Mouse (Mus musculus) kidney, postnatal 36 days (tissue): ENCODE results near the gene Flad1.
"Not testable (repeated sequence)": the region's sequence is repeated elsewhere in the genome, so short reads cannot be mapped to it uniquely, and the experiment has no call there.

ENCODE experiments used
- DNase-seq, 2 experiments: peaks; one replicate each; pipeline ENCODE4 v3.0.0; 2021 to 2022; ENCODE audit warnings: mixed read lengths in 2 of 2

The Flad1 gene

DNA sequence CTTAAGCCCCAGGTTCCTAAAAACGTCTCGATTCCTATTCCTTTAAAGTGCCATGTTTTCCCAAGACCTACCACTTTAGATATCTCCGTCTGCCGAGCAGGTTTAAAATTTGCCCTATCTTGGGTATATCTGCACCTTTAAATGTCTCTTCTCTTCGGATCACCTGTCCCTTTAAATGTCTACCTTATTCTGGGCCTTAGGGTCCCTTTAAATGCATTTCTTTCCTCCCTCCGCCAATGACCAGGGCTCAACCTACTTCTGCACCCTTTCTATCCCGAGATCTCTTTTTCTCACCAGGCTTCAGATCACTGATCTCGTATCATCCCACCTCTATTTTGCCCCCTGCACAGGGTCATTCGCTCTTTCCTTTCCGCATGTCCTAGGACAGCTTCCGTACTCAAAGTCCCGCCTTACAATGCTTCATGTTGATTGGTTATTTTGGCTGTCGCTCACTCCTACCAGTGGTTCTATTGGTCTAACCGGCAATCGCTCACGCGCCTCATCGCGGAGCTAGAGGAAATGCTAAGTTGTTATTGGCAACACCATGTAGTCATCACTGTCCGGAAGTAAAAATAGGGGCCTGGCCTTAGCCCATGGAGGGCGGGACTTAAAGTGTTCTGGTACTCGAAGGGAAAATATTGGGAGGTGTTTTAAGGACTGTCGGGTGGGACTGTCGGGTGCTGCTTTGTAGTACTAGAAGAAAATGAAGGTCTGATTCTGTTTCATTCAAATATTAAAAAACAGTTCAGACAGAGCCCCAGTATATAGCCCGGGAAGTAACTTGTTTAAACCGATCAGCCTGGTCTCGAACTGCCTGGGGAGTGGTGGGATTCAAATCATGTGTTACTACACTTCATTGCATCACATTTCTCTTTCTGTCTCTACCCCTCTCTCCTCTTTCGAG is at the start of gene Flad1:
Flad1 (minus strand) TSS at position 381 of the 904 bp plus-strand sequence.
- DNase-seq = peak; percentile 96 to 99

- DNase-seq = peak; percentile 95 to 98
These were observed 47.5 kb upstream of the Flad1 start for GRCm38 (mm10) chr3:89458965-89459807.

DNA sequence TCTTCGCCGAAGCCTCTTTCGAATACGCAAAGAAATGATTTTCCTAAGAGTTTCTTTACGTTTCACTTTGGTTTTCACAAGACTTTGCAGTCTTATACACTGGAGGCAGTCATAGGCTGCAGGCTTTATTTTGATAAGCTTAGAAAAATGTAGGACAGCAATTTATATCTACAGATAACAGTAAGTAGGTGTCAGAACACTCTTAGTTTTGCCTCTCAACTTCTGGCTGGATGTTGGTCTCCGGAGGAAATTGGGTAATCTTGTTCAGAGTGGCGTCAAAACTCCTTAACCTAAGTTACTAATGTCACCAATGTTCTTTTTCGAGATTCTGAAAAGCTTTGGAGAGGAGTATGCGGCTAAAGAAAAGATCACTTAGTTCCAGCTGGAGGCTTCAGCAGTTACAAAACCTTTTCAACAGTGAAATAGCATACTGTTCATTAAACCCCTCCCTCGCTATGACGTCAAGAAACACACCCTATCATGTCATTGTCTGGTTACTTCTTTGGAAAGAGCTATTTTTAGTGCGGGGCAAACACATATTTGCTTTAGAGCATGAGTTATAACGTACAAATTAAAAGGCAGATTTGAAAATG is 46.8 kb upstream of the Flad1 start:
- no peak for DNase-seq

DNA sequence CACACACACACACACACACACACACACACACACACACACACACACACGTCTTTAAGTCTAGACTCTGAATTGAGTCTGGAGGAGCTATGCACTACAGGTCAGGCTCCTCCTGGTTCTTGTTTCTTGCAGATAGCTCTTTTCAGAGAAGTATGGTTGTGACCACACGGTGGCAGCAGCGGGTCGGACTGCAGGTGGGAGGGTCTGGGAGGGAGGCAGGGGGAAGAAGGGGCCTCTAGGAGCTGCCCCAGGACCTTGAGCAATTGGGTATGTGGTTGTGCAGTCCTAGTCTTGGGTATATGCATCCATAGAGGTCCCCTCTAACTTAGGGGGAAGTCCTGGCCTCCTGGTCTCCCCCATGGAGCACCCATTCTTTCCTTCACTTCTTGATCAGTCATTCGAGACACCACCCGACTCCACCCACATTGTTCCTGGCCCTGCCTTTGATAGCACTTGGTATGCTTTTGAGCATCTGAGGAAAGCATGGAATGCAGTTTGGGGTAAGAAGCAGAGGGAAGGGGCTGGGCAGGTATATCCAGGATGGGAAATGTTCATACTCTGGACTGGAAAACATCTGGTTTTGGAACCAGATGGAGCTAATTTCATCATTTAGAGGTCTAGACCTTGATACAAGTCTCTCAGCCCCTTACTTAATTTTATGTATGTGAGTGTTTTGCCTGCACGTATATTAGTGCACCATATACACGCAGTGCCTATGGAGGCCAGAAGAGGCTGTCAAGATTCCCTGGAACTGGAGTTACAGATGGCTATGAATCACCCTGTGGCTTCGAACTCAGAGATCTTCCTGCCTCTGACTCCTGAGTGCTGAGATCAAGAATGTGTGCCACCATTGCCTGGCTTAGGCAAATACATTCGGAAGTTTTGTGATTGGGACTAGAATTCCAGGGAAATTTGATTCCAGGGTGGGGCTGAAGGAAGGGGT is 45.3 kb upstream of the Flad1 start:
- peak; percentile 66 to 91 for DNase-seq

- DNase-seq = no peak
These were observed 44.2 kb upstream of the Flad1 start for GRCm38 (mm10) chr3:89455786-89456285.

DNA sequence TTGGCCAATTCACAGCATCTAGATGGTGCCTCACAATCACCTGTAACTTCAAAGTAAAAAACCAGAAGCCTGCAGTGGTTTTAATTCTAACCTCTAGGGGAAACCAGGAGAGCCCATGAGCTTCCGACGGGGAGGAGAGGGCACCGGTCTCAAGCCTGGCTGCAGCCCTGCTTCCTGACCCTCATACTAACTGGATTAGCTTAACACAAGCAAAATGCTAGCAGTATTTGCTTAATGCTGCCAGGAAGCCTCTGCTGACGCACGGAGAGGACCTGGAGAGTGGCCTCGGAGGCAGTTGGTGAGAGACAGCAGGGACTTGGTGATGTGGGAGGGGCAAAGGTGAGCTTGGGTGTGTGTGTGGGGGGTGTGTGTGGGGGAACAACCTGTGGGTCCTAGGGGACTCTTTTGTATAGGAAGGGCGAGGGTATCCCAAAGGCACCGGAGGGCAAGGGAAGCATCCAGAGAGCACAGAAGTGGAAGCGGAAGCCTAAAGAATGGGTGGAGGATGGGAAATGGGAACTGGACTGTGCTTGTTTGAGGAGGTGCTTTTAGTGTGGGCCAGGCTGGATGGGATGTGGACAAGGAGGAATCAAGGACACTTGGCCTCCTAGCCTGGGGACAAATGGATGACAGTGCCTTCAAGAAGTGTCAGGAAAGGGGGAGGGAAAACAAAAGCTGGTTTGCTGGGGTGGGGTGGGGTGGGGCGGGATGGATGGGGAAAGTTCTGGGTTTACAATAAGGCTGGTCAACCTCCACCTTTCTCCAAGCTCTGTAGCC is 42.9 kb upstream of the Flad1 start, which contains the start of gene Pmvk:
Pmvk (plus strand) TSS at position 141 of the 777 bp plus-strand sequence.
- DNase-seq = no peak

DNA sequence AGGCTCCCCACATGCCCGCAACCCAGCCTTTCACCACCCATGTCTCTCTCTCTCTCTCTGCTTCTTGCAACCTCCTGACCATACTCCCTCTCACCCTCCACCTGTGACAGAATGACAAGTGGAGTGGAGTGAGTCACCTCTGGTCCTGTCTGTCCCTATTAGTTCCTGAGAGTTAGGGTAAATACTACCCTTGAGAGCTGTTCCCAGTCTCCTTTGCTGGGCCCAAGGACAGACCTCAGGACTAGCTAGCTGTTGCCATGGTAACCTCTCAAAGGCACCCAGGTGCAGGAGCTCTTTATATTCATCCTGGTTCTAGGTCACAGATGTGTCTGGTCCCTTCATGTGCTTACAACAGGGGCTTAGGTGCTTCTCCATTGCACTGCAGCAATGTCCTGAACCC is 40.2 kb upstream of the Flad1 start:
- no peak for DNase-seq

GRCm38 (mm10) chr3:89449541-89449940 is 37.9 kb upstream of the Flad1 start:
- DNase-seq = peak; percentile 71 to 90

DNA sequence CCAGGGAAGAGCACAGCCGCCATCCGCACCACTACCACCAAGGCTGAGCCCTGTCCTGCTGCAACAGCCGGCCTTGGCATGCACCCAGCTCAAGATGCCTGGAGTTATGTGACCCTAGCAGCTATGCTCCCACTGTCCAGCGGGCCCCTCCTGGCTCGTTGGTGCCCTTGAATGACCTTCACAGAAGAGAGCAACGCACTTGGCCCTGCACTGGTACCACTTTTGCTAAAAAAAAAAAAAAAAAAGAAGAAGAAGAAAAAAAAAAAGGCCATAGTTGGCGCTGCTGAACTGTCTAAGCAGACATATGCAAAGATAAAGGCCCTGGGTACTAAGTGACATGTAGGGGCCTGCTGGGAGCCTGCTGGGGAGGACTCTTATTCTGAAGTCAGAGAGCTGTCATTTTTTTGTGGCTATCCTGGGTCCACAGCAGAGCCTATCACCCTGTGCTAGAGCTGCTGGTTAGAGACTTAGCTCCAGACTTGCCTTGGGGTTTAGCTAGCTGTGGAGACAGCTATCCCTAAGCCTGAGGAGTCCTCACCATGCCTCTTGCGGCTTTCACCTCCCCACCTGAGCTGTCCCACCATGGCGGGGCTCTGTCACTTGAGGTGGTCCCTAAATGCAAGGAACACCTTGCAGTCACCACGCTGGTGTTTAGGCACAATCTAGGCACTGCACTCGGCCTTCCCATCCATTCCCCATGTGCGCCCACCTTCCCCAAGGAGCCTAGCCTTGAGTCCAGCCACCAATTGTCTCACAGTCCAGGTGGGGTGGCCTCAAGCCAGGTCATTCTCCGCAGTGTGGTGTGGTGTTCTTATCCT is 37.3 kb upstream of the Flad1 start:
- DNase-seq = peak; percentile 54 to 76

- DNase-seq = no peak
These were observed 29.0 kb upstream of the Flad1 start for GRCm38 (mm10) chr3:89440691-89441090.

DNA sequence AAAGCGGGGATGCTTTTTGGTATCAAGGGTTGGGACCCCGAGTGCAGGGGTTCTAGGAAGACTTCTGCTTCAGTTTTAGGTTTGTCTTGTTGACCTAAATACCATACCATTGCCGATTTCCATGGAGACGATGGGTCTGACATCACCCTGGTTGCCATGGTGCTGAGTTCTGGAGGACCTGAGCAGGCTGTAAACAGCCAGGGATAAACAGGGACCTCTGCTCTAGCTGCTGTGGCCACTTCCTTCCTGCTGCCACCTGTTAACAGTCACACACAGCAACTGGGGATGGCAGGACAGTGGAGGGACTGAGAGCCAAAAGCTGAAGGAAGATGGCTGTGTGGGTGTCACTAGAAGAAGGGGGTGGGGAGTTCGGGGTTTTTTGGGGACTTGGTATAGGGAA is 25.6 kb upstream of the Flad1 start:
- DNase-seq = peak; percentile 38 to 44

GRCm38 (mm10) chr3:89436176-89437113 is 24.8 kb upstream of the Flad1 start, which contains the start of gene Pbxip1:
TSS of gene Pbxip1 (plus strand) at chr3:89436706.
- DNase-seq = peak; percentile 81 to 87

GRCm38 (mm10) chr3:89435041-89435440 is 23.4 kb upstream of the Flad1 start:
- no peak for DNase-seq

DNA sequence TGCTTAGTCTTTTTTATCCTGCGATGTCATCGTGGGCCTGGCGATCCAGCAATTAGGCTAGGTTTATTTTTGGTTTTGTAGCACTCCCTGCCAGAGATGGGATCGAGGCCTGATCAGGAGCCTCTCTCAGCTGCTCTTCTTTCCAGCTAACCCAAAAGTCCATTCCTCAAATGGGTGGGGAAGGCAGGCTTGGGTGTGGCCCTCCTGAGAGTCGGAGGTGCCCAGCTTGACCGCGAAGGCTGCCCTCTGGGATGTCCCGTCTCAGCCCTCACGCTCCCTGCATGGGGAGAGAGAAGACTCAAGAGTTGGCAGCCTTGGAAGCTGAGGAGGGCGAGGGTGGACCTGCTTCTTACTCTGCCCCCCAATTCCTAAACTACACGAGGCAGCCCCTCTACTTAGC is 22.9 kb upstream of the Flad1 start:
- DNase-seq = no peak

- no peak for DNase-seq
These were observed 20.9 kb upstream of the Flad1 start for GRCm38 (mm10) chr3:89432606-89433005.

DNA sequence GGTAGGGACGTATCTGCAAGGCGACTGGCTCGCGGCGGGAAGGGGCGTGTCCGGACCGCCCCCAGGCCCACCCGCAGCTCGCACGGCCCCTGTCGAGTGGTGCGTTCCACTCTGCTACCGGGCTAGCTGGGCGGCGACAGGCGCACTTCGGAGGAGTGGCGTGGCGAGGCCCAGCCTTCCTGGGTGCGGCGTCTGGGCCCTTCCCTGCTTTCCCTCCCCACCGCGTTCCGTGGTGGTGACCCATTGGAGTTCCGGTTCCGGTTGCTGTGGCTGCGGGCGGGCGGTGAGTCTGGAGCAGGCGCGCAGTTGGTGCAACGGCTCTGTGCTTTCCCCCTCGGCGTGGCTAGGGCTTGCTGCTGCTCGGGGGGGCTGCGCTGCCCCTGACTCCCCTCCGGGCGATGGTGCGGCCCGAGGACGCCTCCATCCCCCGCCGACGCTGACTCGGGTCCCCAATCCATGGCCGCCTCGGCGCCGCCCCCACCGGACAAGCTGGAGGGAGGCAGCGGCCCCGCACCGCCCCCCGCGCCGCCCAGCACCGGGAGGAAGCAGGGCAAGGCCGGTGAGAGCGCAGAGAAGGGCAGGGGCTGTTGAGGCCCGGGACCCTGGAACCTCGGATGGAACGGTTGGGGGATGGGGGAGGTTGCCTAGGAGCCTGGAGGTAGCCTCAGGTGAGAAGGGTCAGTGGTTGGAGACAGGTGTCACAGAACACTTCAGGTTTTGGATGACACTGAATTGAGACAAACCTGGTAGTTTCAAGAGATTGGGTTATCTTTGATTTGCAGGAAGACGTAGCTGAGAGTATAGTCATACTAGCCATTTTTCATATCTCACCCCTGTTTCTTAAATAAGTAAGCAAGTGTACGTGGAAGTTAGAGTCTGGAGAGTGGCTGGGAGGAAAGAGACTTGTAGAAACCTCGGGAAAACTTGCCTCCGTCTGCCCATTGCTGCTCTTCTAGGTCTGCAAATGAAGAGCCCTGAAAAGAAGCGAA is 18.8 kb upstream of the Flad1 start, which contains the start of gene Pygo2:
Pygo2 (plus strand) TSS at position 44 of the 989 bp plus-strand sequence.
- DNase-seq = peak; percentile 97 to 98

GRCm38 (mm10) chr3:89429021-89429420 is 17.4 kb upstream of the Flad1 start:
- DNase-seq = not testable (repeated sequence)
